Mouse (Mus musculus) megakaryocyte progenitor cell, adult 5-6 weeks (primary cell): ENCODE measurements around the gene Sgpp1. TPM values are rescaled to one million over a fixed set of nuclear protein-coding genes. Genes with fewer than 3 reads are reported as not detected.
"Not testable (repeated sequence)": the region's sequence is repeated elsewhere in the genome, so short reads cannot be mapped to it uniquely, and the experiment has no call there.

ENCODE experiments used
- ATAC-seq: replicated peaks from 2 replicates; pipeline ENCODE4 v1.8.0; 2016; ENCODE audit warnings: mild to moderate bottlenecking, moderate TSS enrichment, inconsistent platforms; ENCODE audit not compliant: poor library complexity
- total RNA-seq, 2 experiments: library from RNA; stranded (forward) in 1 of 2; stranded (reverse) in 1 of 2; fragments of 157-497, 149-512 nt in 1 of 2; fragments of 200-1000 nt in 1 of 2; gene quantifications; 2 replicates each; pipeline versions ENCODE4 v1.2.3 to v1.2.4; 2015 to 2017

The Sgpp1 gene
- total RNA-seq, 2 experiments from 2014 or later, result 75.7 to 85.2 TPM

DNA sequence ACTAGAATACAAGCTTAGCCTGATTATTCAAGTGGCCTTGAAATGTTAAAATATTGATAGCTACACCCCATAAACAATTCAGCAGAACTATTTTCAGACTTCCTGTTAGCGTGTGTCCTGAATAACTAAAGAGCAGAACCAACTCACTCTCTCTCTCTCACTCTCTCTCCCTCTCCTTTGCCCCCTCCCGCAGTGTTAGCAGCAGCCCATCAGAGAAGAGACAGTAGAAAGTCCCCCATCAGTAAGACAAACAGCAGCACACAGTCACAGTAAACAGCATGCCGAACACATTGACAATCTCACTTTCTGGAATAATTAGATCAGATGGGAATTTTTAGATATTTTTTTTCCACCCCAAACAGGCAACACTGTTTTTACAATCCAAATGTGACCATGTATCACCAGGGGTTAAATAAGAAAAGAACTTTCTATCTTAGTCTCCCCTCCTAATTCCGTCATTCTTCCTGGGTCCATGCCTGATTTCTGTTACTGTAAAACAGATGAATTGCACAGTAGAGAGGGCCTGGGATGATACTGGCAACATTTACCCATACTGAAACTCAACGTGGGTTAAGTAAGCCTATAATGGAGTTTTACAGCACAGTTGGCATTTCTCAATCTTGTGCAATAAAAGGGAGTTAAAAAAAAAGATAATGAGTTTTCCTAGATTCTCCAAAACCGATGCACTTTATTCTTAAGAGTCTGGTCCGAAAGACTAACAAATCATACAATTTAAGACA lies 2.0 kb downstream of the Sgpp1 start:
- ATAC-seq, result peak; percentile 38

- ATAC-seq, result no peak
These were observed 3.5 kb downstream of the Sgpp1 start for GRCm38 (mm10) chr12:75731927-75732443.

GRCm38 (mm10) chr12:75731508-75731907 lies 4.0 kb downstream of the Sgpp1 start:
- no peak for ATAC-seq

DNA sequence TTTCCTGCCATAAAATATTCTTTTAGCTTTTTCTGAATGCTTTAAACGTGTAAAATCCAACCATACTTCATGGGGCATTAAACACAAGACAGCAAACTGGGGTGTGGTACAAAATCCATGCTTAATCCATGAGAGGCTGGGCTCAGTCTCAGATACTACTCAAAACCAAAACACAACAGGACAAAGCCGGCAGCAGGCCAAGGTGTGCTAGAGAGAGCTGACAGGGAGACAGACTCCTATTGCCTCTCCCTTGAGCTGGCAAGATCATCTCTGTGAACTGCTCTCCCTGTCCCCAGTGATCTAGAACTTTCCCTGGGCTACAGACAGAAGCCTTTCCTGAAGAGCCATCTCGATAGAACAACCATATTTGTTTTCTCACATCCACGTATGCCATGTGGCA lies 5.1 kb downstream of the Sgpp1 start:
- no peak for ATAC-seq

DNA sequence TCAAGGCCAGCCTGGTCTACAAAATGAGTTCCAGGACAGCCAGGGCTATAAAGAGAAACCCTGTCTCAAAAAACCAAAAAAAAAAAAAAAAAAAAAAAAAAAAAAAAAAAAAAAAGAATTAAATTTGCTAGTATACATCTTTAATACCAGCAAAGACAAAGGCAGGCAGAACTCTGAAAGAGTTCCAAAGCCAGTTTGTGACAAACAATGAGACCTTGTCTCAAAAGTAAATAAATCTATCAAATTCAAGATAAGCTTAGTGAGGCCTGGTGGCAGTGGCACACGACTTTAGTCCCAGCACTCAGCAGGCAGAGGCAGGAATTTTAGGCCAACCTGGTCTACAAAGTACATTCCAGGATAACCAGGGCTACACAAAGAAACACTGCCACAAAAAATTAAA lies 5.7 kb downstream of the Sgpp1 start:
- no peak for ATAC-seq

GRCm38 (mm10) chr12:75727333-75728125 lies 8.0 kb downstream of the Sgpp1 start:
- peak; percentile 49 for ATAC-seq

GRCm38 (mm10) chr12:75726349-75726861 lies 9.1 kb downstream of the Sgpp1 start:
- no peak for ATAC-seq

DNA sequence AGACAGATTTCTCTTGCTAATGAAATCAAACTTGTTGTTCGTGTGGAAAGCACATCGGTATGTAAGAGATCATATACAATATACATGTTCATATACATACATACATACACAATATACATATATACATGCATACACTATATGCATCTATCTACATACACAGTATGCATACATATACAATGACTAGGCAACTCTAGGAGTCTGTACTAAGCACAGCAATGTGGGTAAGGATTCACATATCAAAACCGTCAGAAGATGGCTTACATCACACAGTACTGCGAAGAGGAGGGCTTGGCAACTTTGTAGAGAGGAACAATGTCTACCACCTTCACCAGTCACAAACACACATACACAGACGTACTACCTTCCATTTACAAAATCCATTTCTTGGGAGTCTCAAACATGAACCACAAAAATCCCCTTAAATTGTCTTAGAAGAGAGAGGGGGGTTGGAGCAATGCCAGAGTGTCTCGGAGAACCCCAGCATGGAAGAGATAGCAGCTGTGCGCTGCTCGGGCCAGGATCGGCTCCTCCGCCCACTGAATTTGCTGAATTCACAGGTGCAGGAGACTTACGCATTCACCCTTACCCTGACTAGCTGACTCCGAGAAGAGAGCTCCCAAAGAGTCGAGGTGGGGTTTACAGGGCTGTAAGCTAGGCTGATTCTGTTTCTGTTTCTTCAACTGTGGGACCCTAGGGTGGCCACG lies 10.8 kb downstream of the Sgpp1 start:
- peak; percentile 44 for ATAC-seq

DNA sequence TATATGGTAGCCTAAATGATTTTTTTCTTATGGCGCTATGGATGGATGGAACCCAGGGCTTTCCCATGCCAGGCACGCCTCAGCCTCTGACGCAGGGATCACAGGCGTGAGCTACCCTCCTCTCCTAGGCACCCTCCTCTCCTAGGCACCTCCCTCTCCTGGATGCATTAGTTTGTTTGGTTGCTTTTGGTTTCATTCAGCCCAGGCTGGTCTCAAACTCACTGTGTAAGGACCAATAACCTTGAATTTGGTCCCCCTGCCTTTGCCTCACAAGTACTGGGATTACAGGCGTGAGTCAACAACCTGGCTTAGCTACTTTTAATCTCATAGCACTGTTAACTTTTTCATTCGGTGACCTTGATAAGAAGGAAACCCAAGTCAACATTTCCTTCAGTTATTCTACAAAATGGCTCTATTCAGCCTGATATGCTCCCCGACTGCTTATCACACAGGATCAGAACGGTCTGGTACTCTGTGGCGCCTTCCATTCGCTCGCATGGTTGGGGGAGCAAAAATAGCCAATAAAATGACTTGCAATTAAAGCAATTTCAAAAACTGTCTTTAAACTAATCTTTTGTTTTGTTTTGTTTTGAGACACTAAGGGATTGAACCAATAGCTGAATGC lies 11.6 kb downstream of the Sgpp1 start:
- peak; percentile 49 for ATAC-seq

DNA sequence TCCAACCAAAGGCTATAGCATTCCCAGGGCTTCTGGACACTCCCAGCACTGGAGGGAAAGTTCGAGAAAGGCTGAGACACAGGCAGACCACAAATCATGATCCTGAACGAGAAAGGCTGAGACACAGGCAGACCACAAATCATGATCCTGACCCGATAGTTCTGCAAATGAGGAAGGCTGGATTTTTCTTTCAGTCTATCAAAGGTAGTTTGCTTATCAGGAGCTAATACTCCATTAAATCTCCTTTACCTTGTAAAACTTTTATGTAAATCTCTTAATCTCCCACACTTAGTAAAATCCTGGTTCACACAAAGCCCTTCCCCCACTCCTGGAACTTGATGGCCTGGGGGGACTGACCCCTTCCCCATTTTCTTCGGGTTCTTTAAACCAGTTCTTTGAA lies 13.6 kb downstream of the Sgpp1 start:
- no peak for ATAC-seq

GRCm38 (mm10) chr12:75721006-75721405 lies 14.5 kb downstream of the Sgpp1 start:
- no peak for ATAC-seq

GRCm38 (mm10) chr12:75713596-75713995 lies 21.9 kb downstream of the Sgpp1 start:
- no peak for ATAC-seq

- not testable (repeated sequence) for ATAC-seq
These were observed 22.6 kb downstream of the Sgpp1 start for GRCm38 (mm10) chr12:75712905-75713304.

DNA sequence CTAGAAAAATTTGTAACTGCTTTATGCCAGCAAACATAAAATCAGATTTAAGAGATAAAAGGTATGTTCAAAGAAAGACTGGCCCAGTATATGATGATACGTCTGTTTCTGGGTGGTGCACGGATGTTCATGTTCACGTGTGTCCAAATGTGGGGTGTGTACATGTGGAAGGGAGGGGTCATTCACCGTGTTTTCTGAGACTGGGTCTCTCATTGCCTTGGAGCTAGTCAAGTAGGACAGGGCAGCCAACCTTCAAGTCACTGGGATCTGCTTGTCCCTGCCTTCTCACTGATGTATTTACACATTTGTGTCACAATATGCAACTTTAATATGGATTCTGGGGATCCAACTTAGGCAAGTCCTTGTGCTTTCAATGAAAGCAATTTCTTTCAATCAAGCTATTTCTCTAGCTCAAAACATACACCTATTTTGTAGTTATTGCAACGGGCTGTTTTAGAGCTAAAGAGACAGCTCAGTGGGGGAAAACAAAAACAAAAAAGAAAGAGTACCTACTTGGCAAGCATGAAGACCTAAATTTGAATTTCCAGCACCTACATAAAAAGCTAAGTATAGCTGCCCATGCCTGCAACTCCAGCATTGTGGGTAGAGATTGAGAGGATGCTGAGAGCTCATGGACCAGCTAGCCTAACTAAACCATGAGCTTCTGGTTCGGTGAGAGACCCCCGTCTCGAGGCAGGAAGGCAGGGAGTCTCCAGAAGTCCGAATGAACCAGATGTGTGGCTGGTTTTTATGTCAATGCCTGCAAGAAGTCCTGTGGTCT lies 24.7 kb downstream of the Sgpp1 start:
- ATAC-seq, result no peak

GRCm38 (mm10) chr12:75709506-75709905 lies 26.0 kb downstream of the Sgpp1 start:
- ATAC-seq, result peak; percentile 76

DNA sequence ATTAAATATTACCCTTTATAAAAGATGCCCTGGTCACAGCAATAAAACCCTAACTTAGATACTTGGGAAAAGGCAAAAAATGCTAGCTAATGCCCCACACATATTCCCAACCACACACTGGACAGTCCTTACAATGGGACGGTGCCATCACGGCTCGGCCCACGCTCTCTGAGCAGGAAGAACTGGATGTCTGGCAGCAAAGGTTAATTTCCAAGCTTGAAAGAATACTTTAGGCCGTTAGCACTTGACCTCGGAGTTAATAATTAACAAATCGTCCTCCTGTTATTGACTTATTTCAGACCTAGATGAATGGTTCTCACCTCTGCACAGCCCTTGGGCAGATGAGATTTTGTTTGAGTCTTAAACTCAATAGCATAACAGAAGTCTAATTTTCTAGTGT lies 28.9 kb downstream of the Sgpp1 start:
- no peak for ATAC-seq

DNA sequence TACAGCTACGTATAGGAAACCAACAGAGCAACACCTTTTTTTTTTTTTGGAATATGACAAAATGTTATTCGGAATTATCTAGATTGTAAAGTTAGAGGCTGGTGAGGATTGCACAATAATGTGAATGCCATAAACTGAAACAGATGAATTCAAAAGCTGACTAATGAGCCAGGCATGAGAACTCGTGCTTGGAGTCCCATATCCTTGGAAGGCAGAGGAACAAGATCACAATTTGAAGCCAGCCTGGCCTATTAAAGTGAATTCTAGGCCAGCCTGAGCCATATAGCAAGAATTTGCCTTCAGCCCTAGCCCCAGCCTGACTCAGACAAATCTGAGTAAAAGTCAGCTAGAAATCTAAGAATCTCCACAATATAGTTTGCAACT lies 32.8 kb downstream of the Sgpp1 start:
- no peak for ATAC-seq

DNA sequence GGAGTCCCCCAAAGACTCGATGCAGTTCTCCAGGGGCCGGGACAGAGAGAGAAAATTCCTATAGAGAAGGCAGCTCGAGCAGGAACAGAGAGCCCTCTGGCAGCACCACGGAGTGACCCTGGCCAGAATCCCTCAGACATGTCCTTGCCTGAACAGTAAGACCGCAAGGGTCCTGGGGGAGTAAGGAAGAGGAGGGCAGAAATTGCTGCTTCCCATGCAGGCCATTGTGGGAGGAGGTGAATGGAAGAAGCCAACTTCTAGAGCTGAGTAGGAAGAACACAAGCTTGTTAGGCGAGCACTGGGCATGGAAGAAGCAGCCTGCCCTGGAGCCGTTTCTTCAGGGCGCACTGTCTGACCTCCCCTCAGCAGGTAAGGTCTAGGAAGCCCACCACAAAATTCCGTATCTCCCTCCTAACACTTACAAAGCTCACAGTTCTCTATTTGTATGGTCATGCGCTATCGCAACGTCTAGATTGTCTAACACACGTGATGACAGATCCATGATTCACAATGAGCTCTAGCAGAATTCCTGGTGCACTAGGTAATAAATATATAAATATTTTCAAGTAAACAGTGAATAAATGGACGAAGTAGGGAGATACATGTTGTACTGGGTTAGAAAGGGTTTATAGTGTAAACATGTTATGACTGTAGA lies 33.3 kb downstream of the Sgpp1 start:
- no peak for ATAC-seq
